Mouse (Mus musculus) cerebellum, postnatal 14 days (tissue): ENCODE measurements around the gene Gan.

ENCODE experiments used
- DNase-seq, 2 experiments: peaks; one replicate each; pipeline ENCODE4 v3.0.0; 2021; ENCODE audit warnings: mixed read lengths in 2 of 2

Gene Gan

GRCm38 (mm10) chr8:117158135-117158761, at the start of gene Gan:
Gene Gan, plus strand, starts transcription at chr8:117158135.
- DNase-seq: peak in 1 of 2 experiments; percentile 52

- no peak for DNase-seq
Measured at GRCm38 (mm10) chr8:117109018-117109711, 48.8 kb upstream of the Gan start.

GRCm38 (mm10) chr8:117109801-117110390, 48.0 kb upstream of the Gan start:
- peak; percentile 66 to 82 for DNase-seq

GRCm38 (mm10) chr8:117111641-117112040, 46.3 kb upstream of the Gan start:
- no peak for DNase-seq

DNA sequence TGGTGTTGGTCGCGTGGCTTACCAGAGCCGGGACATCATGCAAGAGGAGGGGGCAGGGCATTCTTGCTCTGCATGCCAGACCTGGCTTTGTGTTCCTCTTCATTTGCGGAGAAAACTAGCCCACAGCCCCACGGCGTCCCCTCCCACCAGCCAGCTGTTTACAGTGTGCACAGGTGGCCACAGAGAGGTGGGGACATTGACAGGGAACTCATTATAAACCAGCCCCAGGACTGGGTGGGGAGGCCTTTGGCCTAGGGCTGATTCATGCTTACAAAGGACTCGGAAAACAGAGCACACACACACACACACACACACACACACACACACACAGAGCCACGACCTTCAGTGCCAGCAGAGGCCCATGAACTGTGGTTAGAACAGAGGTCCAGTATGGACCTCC, 45.7 kb upstream of the Gan start:
- no peak for DNase-seq

DNA sequence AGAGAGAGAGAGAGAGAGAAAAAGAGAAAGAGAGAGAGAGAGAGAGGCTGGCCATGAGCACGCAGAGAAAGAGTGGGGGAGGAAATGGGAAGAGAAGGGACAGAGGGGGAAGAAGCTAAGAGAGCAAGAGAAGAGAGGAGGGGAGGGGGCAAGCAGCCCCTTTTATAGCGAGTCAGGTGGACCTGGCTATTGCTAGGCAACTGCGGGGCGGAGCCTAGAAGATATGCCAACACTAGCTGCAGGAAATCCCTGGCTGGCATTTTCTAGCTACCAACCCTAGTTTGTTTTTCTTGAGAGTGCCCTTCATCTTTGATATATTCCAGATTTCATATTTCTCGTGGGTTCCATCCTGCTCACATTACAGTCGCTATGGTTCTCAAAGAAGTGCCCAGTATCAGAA, 42.8 kb upstream of the Gan start:
- DNase-seq: peak in 1 of 2 experiments; percentile 39

DNA sequence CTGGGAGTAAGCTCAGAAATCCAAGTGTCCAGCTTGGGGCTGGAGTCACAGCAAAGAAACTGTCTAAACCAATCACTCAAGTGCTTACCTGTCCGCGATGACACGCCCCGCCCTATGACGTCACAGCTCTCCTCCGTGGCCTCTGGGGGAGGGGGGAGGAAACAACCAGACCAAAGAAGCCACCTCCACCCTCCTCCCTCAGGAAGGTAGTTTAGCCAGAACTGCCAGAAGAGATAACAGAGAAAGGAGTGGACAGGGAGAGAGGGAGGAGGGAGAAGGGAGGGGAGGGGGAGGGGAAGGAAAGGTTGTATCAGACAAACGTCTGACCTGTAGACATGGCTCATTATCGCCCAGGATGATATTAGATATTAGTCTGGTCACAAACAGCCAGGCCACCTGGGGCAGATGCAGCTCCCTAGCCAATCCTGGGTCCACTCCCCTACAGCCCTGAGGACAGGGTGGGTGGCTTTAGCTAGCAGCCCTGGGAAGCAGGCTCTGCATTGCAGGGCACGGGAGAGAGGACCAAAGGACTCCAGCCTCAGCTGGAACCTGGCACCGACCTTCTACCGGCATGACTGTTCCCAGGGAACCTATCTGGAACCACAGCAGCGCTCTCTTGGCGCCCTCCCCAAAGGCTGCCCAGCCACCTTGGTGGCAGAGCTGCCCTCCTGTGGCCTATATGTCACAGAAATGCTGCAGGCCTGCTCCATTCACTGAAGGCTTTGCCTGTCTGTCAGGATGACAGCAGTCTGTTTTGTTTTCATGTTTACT, 42.1 kb upstream of the Gan start:
- DNase-seq: peak; percentile 61 to 65

DNA sequence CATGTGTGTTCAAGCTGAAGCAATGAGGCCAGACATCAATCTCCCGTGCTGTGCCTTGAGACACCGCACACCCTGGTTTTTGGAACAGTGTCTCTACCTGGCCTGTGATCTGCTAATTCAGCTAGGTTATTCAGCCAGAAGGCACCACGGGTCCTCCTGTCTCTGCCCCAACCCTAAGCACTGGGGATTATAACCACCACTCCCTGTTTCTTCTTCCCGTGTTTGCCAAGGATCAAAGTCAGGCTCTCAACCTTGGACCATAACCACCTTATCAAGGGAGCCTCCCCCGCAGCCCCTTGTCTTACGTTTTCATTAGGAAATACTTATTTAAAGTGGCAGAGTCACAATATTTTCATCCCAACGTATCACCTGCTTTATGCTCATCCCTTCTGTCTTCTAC, 41.4 kb upstream of the Gan start:
- peak in 1 of 2 experiments; percentile 30 for DNase-seq

- no peak for DNase-seq
Measured at GRCm38 (mm10) chr8:117118409-117118808, 39.5 kb upstream of the Gan start.

DNA sequence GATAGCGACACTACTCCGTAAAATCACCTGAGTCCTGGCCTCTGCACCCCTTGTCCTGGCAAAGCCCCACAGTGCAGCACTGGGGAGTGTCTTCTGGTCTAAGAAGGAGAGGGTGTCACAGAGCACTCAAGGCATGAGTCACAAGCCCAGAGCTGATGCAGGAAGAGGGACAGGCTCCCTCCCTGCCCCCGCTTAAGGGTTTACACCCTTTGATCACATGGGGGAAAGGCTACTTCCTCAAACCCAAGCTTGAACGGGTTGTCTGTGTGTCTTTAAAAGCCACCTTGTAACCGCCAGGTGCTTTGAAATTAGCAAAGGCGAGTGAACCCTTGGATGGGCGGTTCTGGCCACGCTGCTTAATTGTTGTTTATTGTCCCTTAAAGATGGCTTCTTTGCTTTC, 36.7 kb upstream of the Gan start:
- no peak for DNase-seq

DNA sequence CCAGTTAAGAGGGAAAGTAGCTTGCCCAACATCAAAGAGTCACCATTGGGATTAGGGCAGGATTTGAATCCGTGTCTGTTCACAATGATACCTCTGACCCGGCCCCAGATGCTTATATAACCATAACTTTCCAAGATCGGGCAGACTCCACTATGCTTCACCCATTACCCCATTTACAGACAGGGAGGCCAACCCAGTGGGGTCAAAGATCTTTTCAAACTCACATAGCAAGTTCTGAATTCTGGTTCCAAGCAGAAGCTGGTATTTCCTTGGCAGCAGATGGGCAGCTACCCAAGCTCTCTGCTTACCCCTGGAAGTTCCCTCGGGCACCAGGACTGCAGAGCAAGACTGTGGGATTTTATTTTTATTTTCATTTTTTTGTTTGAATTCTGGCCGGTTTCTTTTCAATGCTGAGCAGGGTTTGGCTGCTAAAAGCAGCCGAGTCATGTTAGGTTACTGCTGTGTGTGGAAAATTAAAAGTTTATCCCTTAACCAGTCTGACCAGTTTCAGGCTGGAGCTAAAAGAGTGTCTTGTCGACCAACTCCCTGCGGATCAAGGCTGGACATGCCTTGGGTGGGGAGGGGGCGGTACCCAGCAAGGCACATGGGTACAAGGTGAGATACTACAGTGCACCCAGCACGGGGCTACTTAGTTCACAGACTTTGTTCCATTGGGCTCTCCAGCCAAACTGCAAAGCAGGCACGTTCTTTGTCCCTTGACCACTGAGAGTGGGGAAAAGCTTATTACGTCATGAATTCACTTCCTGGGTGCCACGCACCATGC, 33.9 kb upstream of the Gan start:
- DNase-seq: no peak

DNA sequence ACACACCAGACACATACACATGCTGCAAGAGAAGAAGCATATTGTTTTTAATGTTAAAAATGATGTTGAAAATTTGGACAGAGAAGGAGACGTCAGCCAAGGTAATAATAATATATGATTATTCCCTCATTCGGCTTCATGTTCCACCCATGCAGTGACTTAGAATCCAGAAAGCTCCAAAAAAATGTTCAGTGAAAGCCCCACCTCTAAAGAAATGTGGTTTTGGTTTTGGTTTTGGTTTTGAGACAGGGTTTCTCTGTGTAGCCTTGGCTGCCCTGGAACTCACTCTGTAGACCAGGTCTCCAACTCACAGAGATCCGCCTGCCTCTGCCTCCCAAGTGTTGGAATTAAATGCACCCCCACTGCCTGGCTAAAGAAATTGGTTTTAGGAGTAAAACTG, 32.1 kb upstream of the Gan start:
- no peak for DNase-seq

- DNase-seq: no peak
Measured at GRCm38 (mm10) chr8:117126411-117126810, 31.5 kb upstream of the Gan start.

DNA sequence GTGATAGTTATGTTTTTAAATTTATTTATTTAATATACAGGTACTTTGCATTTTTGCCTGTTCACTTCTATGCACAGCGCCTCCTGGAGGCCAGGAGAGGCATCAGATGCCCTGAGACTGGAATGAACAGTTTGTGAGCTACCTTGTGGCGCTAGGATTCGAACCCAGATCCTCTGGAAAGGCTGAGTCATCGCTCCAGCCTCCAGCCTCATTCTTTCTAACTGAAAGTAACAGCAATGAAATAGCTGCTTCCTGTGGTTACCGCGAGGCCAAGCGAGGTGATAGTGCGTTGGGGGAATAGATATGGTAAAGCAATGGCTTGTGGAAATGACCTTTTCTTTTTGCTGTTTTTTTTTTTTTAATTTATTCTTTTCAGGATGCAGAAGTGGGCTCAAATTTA, 30.9 kb upstream of the Gan start:
- no peak for DNase-seq

DNA sequence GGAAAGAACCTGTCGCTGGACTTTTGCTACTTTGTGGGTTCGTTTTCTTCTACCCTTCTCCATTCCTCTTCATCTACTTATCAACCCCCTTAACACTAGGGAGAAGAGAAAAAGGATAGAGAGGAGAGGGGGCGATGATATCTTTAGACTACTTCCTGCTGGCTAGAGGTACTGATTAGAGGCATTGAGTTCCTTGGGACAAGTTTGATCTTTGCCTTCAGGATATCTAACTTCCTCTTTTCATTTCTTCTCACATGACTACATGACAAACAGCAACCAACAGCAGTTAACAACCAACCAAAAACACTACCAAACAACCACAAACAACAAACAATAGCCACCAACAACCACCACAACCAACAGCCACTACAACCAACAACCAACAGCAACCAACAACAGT, 24.2 kb upstream of the Gan start:
- no peak for DNase-seq

- no peak for DNase-seq
Measured at GRCm38 (mm10) chr8:117136351-117136750, 21.6 kb upstream of the Gan start.

DNA sequence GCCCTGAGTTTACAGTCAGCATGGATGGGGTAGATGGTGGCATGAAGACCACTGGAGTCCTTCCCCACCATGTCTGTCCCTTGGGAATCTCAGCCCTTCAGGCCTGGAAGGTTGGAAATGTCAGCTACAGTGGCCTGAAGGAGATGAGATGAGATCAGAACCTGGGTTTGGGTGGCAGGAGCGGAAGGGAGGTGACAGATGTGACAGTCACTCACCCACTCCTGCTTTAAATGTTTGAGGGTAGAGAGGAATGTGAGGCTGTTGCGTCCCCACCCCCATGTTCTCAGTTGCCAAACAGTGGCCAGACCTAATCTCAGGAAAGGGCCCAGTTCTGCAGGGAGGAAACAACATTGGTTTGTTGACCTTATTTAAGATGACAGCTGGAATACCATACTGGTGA, 21.2 kb upstream of the Gan start:
- no peak for DNase-seq

DNA sequence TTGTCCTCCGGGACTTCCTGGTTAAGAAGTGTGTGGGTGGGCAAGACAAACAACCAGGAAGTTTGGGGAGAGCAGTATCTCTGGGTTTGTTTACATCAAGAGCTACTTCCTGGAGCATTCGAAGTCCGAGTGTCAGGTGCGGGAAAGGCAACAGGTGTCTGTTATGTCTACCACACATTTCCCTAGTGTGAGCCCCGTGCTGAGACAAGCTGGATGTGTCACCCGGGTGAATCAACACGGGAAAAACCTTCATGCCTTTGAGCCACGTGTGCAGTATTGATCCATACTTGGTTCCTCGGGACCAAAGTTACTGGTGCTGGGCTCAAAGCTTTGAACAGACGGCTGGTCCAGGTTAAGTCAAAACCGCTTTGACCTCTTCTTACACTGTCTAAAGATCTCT, 20.6 kb upstream of the Gan start:
- no peak for DNase-seq

DNA sequence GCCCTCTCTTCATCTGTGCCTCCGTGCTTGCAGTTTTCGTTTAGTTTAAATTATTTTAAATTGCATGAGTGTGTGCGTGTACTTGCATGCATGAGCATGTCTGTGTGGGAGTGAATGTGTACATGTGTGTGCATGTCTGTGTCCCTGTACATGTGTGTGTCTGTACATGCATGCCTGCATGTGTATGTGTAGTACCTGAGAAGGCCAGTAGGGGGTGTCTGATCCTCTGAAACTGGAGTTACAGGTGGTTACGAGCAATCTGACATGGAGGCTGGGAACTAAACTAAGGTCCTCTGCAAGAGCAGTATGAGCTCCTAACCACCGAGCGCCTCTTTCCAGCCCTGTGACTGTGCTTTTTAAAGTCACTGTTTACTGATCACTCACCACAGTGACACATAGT, 9.4 kb upstream of the Gan start:
- DNase-seq: peak in 1 of 2 experiments; percentile 15

- no peak for DNase-seq
Measured at GRCm38 (mm10) chr8:117156149-117156548, 1.8 kb upstream of the Gan start.

DNA sequence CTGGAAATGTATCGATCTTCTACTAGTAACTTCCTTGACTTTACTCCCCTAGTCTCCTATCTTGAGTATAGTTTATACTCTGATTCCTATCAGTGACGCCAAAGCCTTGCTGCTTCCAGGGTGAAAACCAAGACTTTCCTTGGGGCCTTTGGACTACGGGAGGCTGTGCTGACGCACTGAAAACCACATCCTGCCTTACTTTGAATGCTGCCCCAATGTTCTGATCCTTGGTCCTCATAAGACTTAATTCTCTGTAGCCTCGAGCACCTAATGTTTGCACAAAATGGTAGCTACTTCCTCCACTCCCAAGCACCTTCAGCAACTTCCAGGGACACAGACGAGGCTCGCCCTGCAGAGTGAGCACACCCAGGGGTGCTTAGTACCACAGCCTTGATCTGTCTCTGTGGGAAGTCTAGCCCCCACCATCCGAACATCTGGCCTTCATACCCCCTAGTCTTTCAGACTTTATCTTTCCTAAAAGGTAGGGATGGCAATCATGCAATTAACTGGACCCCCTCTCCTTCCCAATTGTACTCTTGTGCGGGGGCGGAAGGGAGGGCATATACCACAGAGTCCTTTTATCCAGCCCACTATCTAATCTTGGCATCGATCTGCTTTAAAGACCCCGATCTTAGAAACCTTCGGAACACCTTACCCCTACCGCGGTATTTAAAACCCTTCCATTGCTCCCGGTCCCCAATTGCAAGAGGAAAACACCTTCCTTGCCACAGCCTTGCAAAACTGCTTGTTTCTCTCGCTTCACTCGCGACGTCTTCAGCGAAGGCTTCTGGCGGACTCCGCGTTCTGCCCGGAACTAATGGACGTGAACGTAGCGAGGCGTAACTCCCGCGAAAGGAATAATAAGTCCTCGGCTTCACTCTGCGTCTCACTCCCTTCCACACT, 818 bp upstream of the Gan start:
- peak in 1 of 2 experiments; percentile 7 for DNase-seq

DNA sequence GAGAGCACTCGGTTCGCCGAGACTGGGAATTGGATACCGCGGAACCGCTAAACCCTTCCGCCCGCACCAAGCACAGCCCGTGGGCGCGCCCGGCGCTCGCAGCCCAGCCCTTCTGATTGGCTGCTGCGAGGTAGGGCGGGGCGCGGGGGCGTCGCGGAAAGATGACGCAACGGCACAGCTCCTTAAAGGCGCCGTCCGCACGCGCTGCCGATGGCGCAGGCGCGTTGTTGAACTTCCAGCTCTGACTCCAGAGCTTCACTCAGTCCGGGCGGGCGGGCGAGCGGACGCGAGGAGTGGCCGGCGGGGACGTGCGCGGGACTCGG, 205 bp upstream of the Gan start:
- peak; percentile 99 for DNase-seq
